Mouse (Mus musculus): ENCODE results near the gene Pwp2.

DNA sequence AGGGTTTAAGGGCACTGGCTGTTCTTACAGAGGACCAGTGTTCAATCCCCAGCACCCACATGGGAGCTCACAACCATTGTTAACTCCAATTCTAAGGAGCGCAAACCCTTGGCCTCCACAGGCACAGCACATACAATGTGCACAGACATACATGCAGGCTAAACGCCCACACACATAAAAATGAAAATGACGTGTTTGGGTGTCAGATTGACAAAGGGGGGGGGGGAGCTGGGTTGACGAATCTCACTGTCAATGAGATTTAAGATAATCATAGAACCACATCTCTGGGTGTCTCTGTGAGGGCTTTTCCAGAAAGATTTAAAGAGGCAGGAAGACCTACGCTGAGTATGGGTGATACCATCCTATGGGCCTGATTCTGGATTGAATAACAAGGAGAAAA lies 58.6 kb downstream of the Pwp2 start:
- TF ChIP-seq KAT2A (conservative IDR thresholded peaks at IDR 0.05; ENCODE audit: low read depth, low read length) (no peak), CHD2 (IDR thresholded peaks at IDR 0.05; ENCODE audit: low read length) (no peak), USF1 (IDR thresholded peaks at IDR 0.05; ENCODE audit: low read depth, low read length) (no peak), MXI1 (IDR thresholded peaks at IDR 0.05; ENCODE audit: low read depth, low read length) (no peak), EP300 (IDR thresholded peaks at IDR 0.05; ENCODE audit: low read depth in 1 of 2, low read length in 2 of 2) (no peak), JUND (IDR thresholded peaks at IDR 0.05; ENCODE audit: low read depth, low read length) (no peak), MAFK (IDR thresholded peaks at IDR 0.05; ENCODE audit: borderline replicate concordance, low read depth, low read length) (no peak), MEF2A (IDR thresholded peaks at IDR 0.05; ENCODE audit: extremely low read depth, insufficient replicate concordance, low read depth, low read length, poor library complexity, severe bottlenecking) (no peak), CTCF (IDR thresholded peaks at IDR 0.05 in 2 of 3, conservative IDR thresholded peaks at IDR 0.05 in 1 of 3; ENCODE audit: control insufficient read depth in 1 of 3, insufficient read depth in 1 of 3, low read depth in 2 of 3, low read length in 3 of 3, poor library complexity in 1 of 3, severe bottlenecking in 1 of 3) (no peak), POLR2A (IDR thresholded peaks at IDR 0.05; ENCODE audit: control insufficient read depth in 1 of 2, insufficient read depth in 1 of 2, low read depth in 1 of 2, low read length in 2 of 2, poor library complexity in 1 of 2) (no peak), MAX (IDR thresholded peaks at IDR 0.05; ENCODE audit: low read length) (no peak), MAZ (IDR thresholded peaks at IDR 0.05; ENCODE audit: low read depth, low read length) (no peak)

Measured in MEL (cell line).